Mouse (Mus musculus) lung, embryonic 16.5 days (tissue): ENCODE measurements at regions not wholly inside any gene's neighbourhood (a gene's known extent, or its start where the extent isn't known, plus 50 kb on each side); places are given as distances from the start of the nearest gene placed in this dataset.
A peak's percentile ranks its signal among the peaks of the same experiment; 100 is the strongest.

Source experiments
- ATAC-seq: fragments of 200-750 bp; cut with Nextera tagmentation; 2 replicates; pipeline ENCODE4 v1.8.0; 2017; ENCODE audit warnings: low read depth, mild to moderate bottlenecking, moderate library complexity
- H3K27ac ChIP-seq: fragments of 300-500 bp; sonication (generic); 2 replicates; pipeline ENCODE4 v1.5.1; 2014; ENCODE audit warnings: mild to moderate bottlenecking, control low read depth, low read length
- H3K27me3 ChIP-seq: fragments of 300-500 bp; sonication (generic); 2 replicates; pipeline ENCODE4 v1.6.1; 2014; ENCODE audit warnings: low read depth, low read length, mixed read lengths; ENCODE audit not compliant: control insufficient read depth, insufficient read depth
- H3K36me3 ChIP-seq: fragments of 300-500 bp; sonication (generic); 2 replicates; pipeline ENCODE4 v1.6.1; 2014; ENCODE audit warnings: low read length; ENCODE audit not compliant: control insufficient read depth, insufficient read depth
- H3K4me1 ChIP-seq: fragments of 300-500 bp; sonication (generic); replicated peaks from 2 replicates; pipeline ENCODE4 v1.6.1; 2014; ENCODE audit warnings: low read length, mixed read lengths; ENCODE audit not compliant: control insufficient read depth, insufficient read depth
- H3K4me2 ChIP-seq: fragments of 300-500 bp; sonication (generic); 2 replicates; pipeline ENCODE4 v1.6.1; 2014; ENCODE audit warnings: low read depth, low read length, control low read depth
- H3K4me3 ChIP-seq: fragments of 300-500 bp; sonication (generic); 2 replicates; pipeline ENCODE4 v1.5.1; 2014; ENCODE audit warnings: mild to moderate bottlenecking, low read length, control low read depth
- H3K9ac ChIP-seq: fragments of 300-500 bp; sonication (generic); 2 replicates; pipeline ENCODE4 v1.6.1; 2014; ENCODE audit warnings: low read length, control low read depth
- H3K9me3 ChIP-seq: fragments of 300-500 bp; sonication (generic); 2 replicates; pipeline ENCODE4 v1.6.1; 2016; ENCODE audit warnings: low read length; ENCODE audit not compliant: control insufficient read depth
- WGBS: fragments of 180-500 bp; shearing (Covaris S2); extraction: QIAGEN DNeasy Blood & Tissue Kit; methylation state at CpG from one replicate; pipeline ENCODE4 v1.1.7; 2014; 5-methylcytosine and 5-hydroxymethylcytosine counted together

GRCm38 (mm10) chr13:63716498-63716897 is 98.5 kb upstream of the Ercc6l2 start:
- no peak for ATAC-seq
- no peaks in the 10 kb centered on the region for H3K36me3 ChIP-seq
- H3K27me3 ChIP-seq: no peaks in the 10 kb centered on the region
- H3K4me2 ChIP-seq: no peak overlapping the region
- peaks cover 5% of the 10 kb centered on the region for H3K9me3 ChIP-seq
- H3K9ac ChIP-seq: no peak overlapping the region
- H3K27ac ChIP-seq: peak overlapping the region; percentile 85
- no peak overlapping the region for H3K4me3 ChIP-seq
- 69% methylated on average over 1 of the region's 1 CpGs for WGBS
- peaks cover 49% of the 10 kb centered on the region for H3K4me1 ChIP-seq

- peaks cover 5% of the 10 kb centered on the region for H3K9me3 ChIP-seq
- no peak overlapping the region for H3K4me2 ChIP-seq
- ATAC-seq: no peak
- no peaks in the 10 kb centered on the region for H3K27me3 ChIP-seq
- peaks cover 50% of the 10 kb centered on the region for H3K4me1 ChIP-seq
- no peaks in the 10 kb centered on the region for H3K36me3 ChIP-seq
- no peak overlapping the region for H3K4me3 ChIP-seq
- 38% methylated on average over 3 of the region's 3 CpGs for WGBS
- H3K27ac ChIP-seq: peak overlapping the region; percentile 85
- no peak overlapping the region for H3K9ac ChIP-seq
These were observed 97.8 kb upstream of the Ercc6l2 start for GRCm38 (mm10) chr13:63717249-63717648.

GRCm38 (mm10) chr13:63718782-63719181 is 96.3 kb upstream of the Ercc6l2 start:
- Histone ChIP-seq H3K4me1 (peaks cover 52% of the 10 kb centered on the region), H3K9ac (peak overlapping the region; percentile 16; the same call in 1 of the 2 replicates), H3K27me3 (no peaks in the 10 kb centered on the region), H3K27ac (peak overlapping the region; percentile 94), H3K9me3 (no peaks in the 10 kb centered on the region), H3K36me3 (no peaks in the 10 kb centered on the region), H3K4me3 (no peak overlapping the region), H3K4me2 (no peak overlapping the region)
- 23% methylated on average over 2 of the region's 2 CpGs for WGBS
- ATAC-seq: no peak

GRCm38 (mm10) chr13:63719351-63720207 is 95.5 kb upstream of the Ercc6l2 start:
- H3K27me3 ChIP-seq: no peaks in the 10 kb centered on the region

GRCm38 (mm10) chr13:63720610-63721009 is 94.4 kb upstream of the Ercc6l2 start:
- ATAC-seq: no peak
- H3K9ac ChIP-seq: no peak overlapping the region
- H3K27me3 ChIP-seq: no peaks in the 10 kb centered on the region
- H3K4me3 ChIP-seq: no peak overlapping the region
- no peak overlapping the region for H3K4me2 ChIP-seq
- peaks cover 65% of the 10 kb centered on the region for H3K4me1 ChIP-seq
- no peaks in the 10 kb centered on the region for H3K9me3 ChIP-seq
- no peaks in the 10 kb centered on the region for H3K36me3 ChIP-seq
- 52% methylated on average over 3 of the region's 3 CpGs for WGBS
- peak overlapping the region; percentile 94 for H3K27ac ChIP-seq

More at GRCm38 (mm10) chr13:63719351-63720207, 95.5 kb upstream of the Ercc6l2 start:
- Histone ChIP-seq H3K36me3 (no peaks in the 10 kb centered on the region), H3K4me1 (peaks cover 57% of the 10 kb centered on the region), H3K4me3 (no peak overlapping the region), H3K9ac (peak overlapping the region; percentile 29), H3K4me2 (peak overlapping the region; percentile 32), H3K9me3 (no peaks in the 10 kb centered on the region), H3K27ac (peak overlapping the region; percentile 94)
- ATAC-seq: peak; percentile 89
- WGBS: 7% methylated on average over 8 of the region's 8 CpGs

- Histone ChIP-seq H3K36me3 (no peaks in the 10 kb centered on the region), H3K4me1 (peaks cover 68% of the 10 kb centered on the region), H3K9me3 (no peaks in the 10 kb centered on the region), H3K4me2 (no peak overlapping the region), H3K27me3 (no peaks in the 10 kb centered on the region), H3K4me3 (no peak overlapping the region), H3K9ac (0 out of 2 replicates have a peak overlapping the region, but pooled peaks have one; percentile 4), H3K27ac (peak overlapping the region; percentile 94)
- no peak for ATAC-seq
- WGBS: 47% methylated on average over 5 of the region's 5 CpGs
These were observed 93.9 kb upstream of the Ercc6l2 start for GRCm38 (mm10) chr13:63721011-63721625.

GRCm38 (mm10) chr13:63724293-63724692 is 90.7 kb upstream of the Ercc6l2 start:
- Histone ChIP-seq H3K9me3 (no peaks in the 10 kb centered on the region), H3K27ac (peak overlapping the region; percentile 83), H3K9ac (no peak overlapping the region), H3K27me3 (no peaks in the 10 kb centered on the region), H3K4me3 (no peak overlapping the region), H3K4me1 (peaks cover 46% of the 10 kb centered on the region), H3K4me2 (no peak overlapping the region), H3K36me3 (no peaks in the 10 kb centered on the region)
- 43% methylated on average over 2 of the region's 2 CpGs for WGBS
- peak; percentile 10 for ATAC-seq

GRCm38 (mm10) chr13:63724843-63725582 is 90.0 kb upstream of the Ercc6l2 start:
- ATAC-seq: peak; percentile 66
- Histone ChIP-seq H3K9ac (no peak overlapping the region), H3K4me1 (peaks cover 43% of the 10 kb centered on the region), H3K4me3 (no peak overlapping the region), H3K27ac (peak overlapping the region; percentile 83), H3K4me2 (no peak overlapping the region), H3K27me3 (no peaks in the 10 kb centered on the region), H3K9me3 (no peaks in the 10 kb centered on the region), H3K36me3 (no peaks in the 10 kb centered on the region)
- 41% methylated on average over 2 of the region's 2 CpGs for WGBS

GRCm38 (mm10) chr13:63726035-63726434 is 89.0 kb upstream of the Ercc6l2 start:
- no peak overlapping the region for H3K9ac ChIP-seq
- peak; percentile 59 for ATAC-seq
- no peaks in the 10 kb centered on the region for H3K27me3 ChIP-seq
- H3K4me3 ChIP-seq: no peak overlapping the region
- H3K36me3 ChIP-seq: no peaks in the 10 kb centered on the region
- whole genome bisulfite sequencing: 21% methylated on average over 2 of the region's 2 CpGs
- H3K4me2 ChIP-seq: no peak overlapping the region
- H3K27ac ChIP-seq: peak overlapping the region; percentile 81
- H3K9me3 ChIP-seq: no peaks in the 10 kb centered on the region
- peaks cover 32% of the 10 kb centered on the region for H3K4me1 ChIP-seq
